In genomic region chr7:81455155-81455651, GRCm38 (mm10) we compare ENCODE assay signal across 8 mouse cellular contexts. TPM values are rescaled to one million over a fixed set of nuclear protein-coding genes. Genes with fewer than 3 reads are reported as not detected.
A peak's percentile ranks its signal among the peaks of the same experiment; 100 is the strongest.
DNase-seq lines count a peak whose midpoint lies in the region; ATAC-seq lines count a peak whose summit lies in the region.

TSS of gene Cpeb1 (minus strand) at chr7:81455465.

- no peak within 1 kb of the TSS for H3K27ac ChIP-seq in embryonic facial prominence, embryonic 14.5 days (replicated peaks; ENCODE audit: low read depth, low read length)
- peak within 1 kb of the TSS; percentile 76 for H3K27ac ChIP-seq in heart, embryonic 10.5 days
- H3K27ac ChIP-seq in kidney, embryonic 15.5 days, result no peak within 1 kb of the TSS

- ATAC-seq in embryonic facial prominence, embryonic 14.5 days (ENCODE audit: low read depth), result peak; percentile 64
- ATAC-seq in kidney, embryonic 15.5 days (replicated peaks; ENCODE audit: low FRiP score), result 0 out of 2 replicates have a peak, but pooled peaks have one; percentile 60

- peaks cover 78% of the 10 kb centered on the region for H3K27me3 ChIP-seq in embryonic facial prominence, embryonic 14.5 days (replicated peaks; ENCODE audit: control insufficient read depth, insufficient read depth, low read length)
- peaks cover 90% of the 10 kb centered on the region for H3K27me3 ChIP-seq in heart, embryonic 10.5 days (ENCODE audit: insufficient read depth, poor library complexity, severe bottlenecking)
- H3K27me3 ChIP-seq in kidney, embryonic 15.5 days, result peaks cover 92% of the 10 kb centered on the region

- H3K9ac ChIP-seq in embryonic facial prominence, embryonic 14.5 days (ENCODE audit: low read depth, low read length), result peak within 1 kb of the TSS; percentile 48
- H3K9ac ChIP-seq in kidney, embryonic 15.5 days, result no peak within 1 kb of the TSS

- H3K9me3 ChIP-seq in embryonic facial prominence, embryonic 14.5 days (ENCODE audit: control insufficient read depth, low read length), result no peaks in the 10 kb centered on the region
- H3K9me3 ChIP-seq in heart, embryonic 10.5 days, result no peaks in the 10 kb centered on the region
- H3K9me3 ChIP-seq in kidney, embryonic 15.5 days (replicated peaks), result no peaks in the 10 kb centered on the region

- peak within 1 kb of the TSS; percentile 90 for H3K4me2 ChIP-seq in embryonic facial prominence, embryonic 14.5 days (ENCODE audit: low read depth, low read length)
- peak within 1 kb of the TSS; percentile 85 for H3K4me2 ChIP-seq in kidney, embryonic 15.5 days

- H3K4me1 ChIP-seq in embryonic facial prominence, embryonic 14.5 days (ENCODE audit: control insufficient read depth, insufficient read depth, low read length), result peaks cover 18% of the 10 kb centered on the region
- peaks cover 27% of the 10 kb centered on the region for H3K4me1 ChIP-seq in heart, embryonic 10.5 days
- H3K4me1 ChIP-seq in kidney, embryonic 15.5 days, result peaks cover 26% of the 10 kb centered on the region

- 1% methylated on average over 25 of the region's 28 CpGs for WGBS in embryonic facial prominence, embryonic 14.5 days
- WGBS in heart, embryonic 10.5 days, result 2% methylated on average over 28 of the region's 28 CpGs
- under 1% methylated on average over 28 of the region's 28 CpGs for WGBS in kidney, embryonic 15.5 days

- peak; percentile 69 to 84 for DNase-seq in left cerebral cortex, adult 18-20 months (ENCODE audit: low spot score in 2 of 2)
- DNase-seq in left cerebral cortex, adult 11 months (ENCODE audit: low spot score), result no peak
- DNase-seq in embryonic facial prominence, embryonic 14.5 days (ENCODE audit: low spot score), result peak; percentile 72
- DNase-seq in heart, embryonic 10.5 days (ENCODE audit: low spot score), result peak; percentile 83
- DNase-seq in liver, result peak; percentile 18
- DNase-seq in neural tube, embryonic 10.5 days (ENCODE audit: extremely low spot score, low spot score), result peak; percentile 55
- peak; percentile 68 for DNase-seq in urinary bladder, postnatal 14 days (ENCODE audit: low spot score)

- no peaks in the 10 kb centered on the region for H3K36me3 ChIP-seq in embryonic facial prominence, embryonic 14.5 days (ENCODE audit: control insufficient read depth, insufficient read depth, low read length)
- no peaks in the 10 kb centered on the region for H3K36me3 ChIP-seq in heart, embryonic 10.5 days
- no peaks in the 10 kb centered on the region for H3K36me3 ChIP-seq in kidney, embryonic 15.5 days

- peak within 1 kb of the TSS; percentile 53 for H3K4me3 ChIP-seq in embryonic facial prominence, embryonic 14.5 days (ENCODE audit: low read depth, low read length)
- H3K4me3 ChIP-seq in heart, embryonic 10.5 days, result peak within 1 kb of the TSS; percentile 68
- peak within 1 kb of the TSS; percentile 51 for H3K4me3 ChIP-seq in kidney, embryonic 15.5 days (replicated peaks)

RNA-seq across cellular contexts. Expression of gene Cpeb1, which starts in this region (rescaled TPM):
- 100 to 1,000 TPM; 102 to 104 TPM for total RNA-seq in left cerebral cortex, adult 18-20 months (2021)
- 2.4 and 3.4 TPM in 2 replicates for polyA plus RNA-seq in embryonic facial prominence, embryonic 14.5 days (2014; fragmentation: Nextera tagmentation; extraction: Ambion mirVana)
- 1.8 and 3.1 TPM in 2 replicates for polyA plus RNA-seq in heart, embryonic 10.5 days (2016; fragmentation: Nextera tagmentation; extraction: Ambion mirVana)
- 0.87 and 1.9 TPM in 2 replicates for polyA plus RNA-seq in kidney, embryonic 15.5 days (2015; fragmentation: Nextera tagmentation; extraction: Ambion mirVana)
